ENCODE assay signal across 16 mouse cellular contexts in genomic region chr11:118156480-118157060, GRCm38 (mm10). TPM values are rescaled to one million over a fixed set of nuclear protein-coding genes. Genes with fewer than 3 reads are reported as not detected.
DNase-seq lines count a peak whose midpoint lies in the region; ATAC-seq and TF ChIP-seq lines count a peak whose summit lies in the region.
"Had no signal": no experiment of that assay in that cellular context is flagged by ENCODE, and none has a peak within 500 bp of the region (broad histone marks: within the 10 kb centered on the region; RNA-seq: fewer than 3 reads in every experiment).

No protein-coding gene starts in this region.

- no peak overlapping the region for H3K4me3 ChIP-seq in embryonic facial prominence, embryonic 15.5 days (replicated peaks)
- H3K4me3 ChIP-seq in stomach, embryonic 15.5 days (replicated peaks): no peak overlapping the region
- H3K4me3 ChIP-seq in layer of hippocampus, adult 2 months: no peak overlapping the region
- H3K4me3 ChIP-seq: forebrain, embryonic 13.5 days; heart, embryonic 10.5 days; left cerebral cortex, adult 2 months; liver, embryonic 12.5 days; midbrain, embryonic 10.5 days had no signal

- no peaks in the 10 kb centered on the region for H3K27me3 ChIP-seq in embryonic facial prominence, embryonic 15.5 days
- no peaks in the 10 kb centered on the region for H3K27me3 ChIP-seq in stomach, embryonic 15.5 days (replicated peaks)
- H3K27me3 ChIP-seq: forebrain, embryonic 13.5 days; liver, embryonic 12.5 days had no signal

- no peak for ATAC-seq in embryonic facial prominence, embryonic 15.5 days (ENCODE audit: insufficient number of reproducible peaks, low FRiP score, low TSS enrichment, low read depth)
- no peak for ATAC-seq in stomach, embryonic 15.5 days (ENCODE audit: insufficient read depth, low FRiP score, low read depth)
- ATAC-seq: forebrain, embryonic 13.5 days; hindbrain, embryonic 16.5 days; liver, embryonic 12.5 days had no signal

- H3K36me3 ChIP-seq in embryonic facial prominence, embryonic 15.5 days: peaks cover 5% of the 10 kb centered on the region; the same call in 1 of the 2 replicates
- no peaks in the 10 kb centered on the region for H3K36me3 ChIP-seq in stomach, embryonic 15.5 days
- H3K36me3 ChIP-seq: heart, embryonic 10.5 days; liver, embryonic 12.5 days; midbrain, embryonic 10.5 days had no signal

- peak overlapping the region; percentile 76 for H3K27ac ChIP-seq in embryonic facial prominence, embryonic 15.5 days (replicated peaks)
- 0 out of 2 replicates have a peak overlapping the region, but pooled peaks have one; percentile 6 for H3K27ac ChIP-seq in stomach, embryonic 15.5 days
- no peak overlapping the region for H3K27ac ChIP-seq in layer of hippocampus, adult 2 months
- H3K27ac ChIP-seq: forebrain, embryonic 13.5 days; heart, embryonic 10.5 days; left cerebral cortex, adult 2 months; liver, embryonic 12.5 days; midbrain, embryonic 10.5 days had no signal

- DNase-seq in kidney, adult 9 months: peak; percentile 34
- no peak for DNase-seq in kidney, adult 11 months
- DNase-seq in natural killer cell, adult 2 months (ENCODE audit: low spot score in 2 of 2): peak; percentile 55 to 91
- DNase-seq in testis, postnatal 14 days (ENCODE audit: low spot score): no peak
- DNase-seq in layer of hippocampus, adult 2 months (ENCODE audit: low spot score in 2 of 2): no peak
- DNase-seq in embryo, embryonic 10 days (ENCODE audit: low spot score): no peak
- DNase-seq: adrenal gland, postnatal 10 days; cerebellum, adult 9-11 months had no signal

- WGBS in embryonic facial prominence, embryonic 15.5 days: 62% methylated on average over 8 of the region's 8 CpGs
- WGBS in stomach, embryonic 15.5 days: 72% methylated on average over 8 of the region's 8 CpGs

- H3K4me1 ChIP-seq in embryonic facial prominence, embryonic 15.5 days: peaks cover 16% of the 10 kb centered on the region
- no peaks in the 10 kb centered on the region for H3K4me1 ChIP-seq in stomach, embryonic 15.5 days
- H3K4me1 ChIP-seq: forebrain, embryonic 13.5 days; midbrain, embryonic 10.5 days had no signal

- H3K4me2 ChIP-seq in embryonic facial prominence, embryonic 15.5 days (replicated peaks): no peak overlapping the region
- H3K4me2 ChIP-seq in stomach, embryonic 15.5 days: no peak overlapping the region
- H3K4me2 ChIP-seq: forebrain, embryonic 13.5 days; liver, embryonic 12.5 days had no signal

- no peak overlapping the region for H3K9ac ChIP-seq in embryonic facial prominence, embryonic 15.5 days
- no peak overlapping the region for H3K9ac ChIP-seq in stomach, embryonic 15.5 days
- H3K9ac ChIP-seq: forebrain, embryonic 13.5 days; liver, embryonic 12.5 days had no signal

- no peak for TF ChIP-seq CTCF in layer of hippocampus, adult 2 months (conservative IDR thresholded peaks at IDR 0.05)

- H3K9me3 ChIP-seq in embryonic facial prominence, embryonic 15.5 days (replicated peaks): no peaks in the 10 kb centered on the region
- no peaks in the 10 kb centered on the region for H3K9me3 ChIP-seq in stomach, embryonic 15.5 days
- H3K9me3 ChIP-seq: heart, embryonic 10.5 days; liver, embryonic 12.5 days had no signal

RNA-seq across cellular contexts. Expression of gene Dnah17, which starts 26.1 kb away (rescaled TPM):
- polyA plus RNA-seq in embryonic facial prominence, embryonic 15.5 days (2015; fragmentation: Nextera tagmentation; extraction: Ambion mirVana): 0.17 and 0.21 TPM in 2 replicates
- 0.10 and 0.15 TPM in 2 replicates for polyA plus RNA-seq in stomach, embryonic 15.5 days (2015; fragmentation: Nextera tagmentation; extraction: Ambion mirVana)
- under 1 TPM; 0.07 to 0.15 TPM for total RNA-seq in layer of hippocampus, adult 2 months (2021)

Comparison
In these comparisons a context has a peak if more than half of its experiments do, and no peak if none do; other contexts are left out.
1. DNase-seq: peak in kidney, adult 9 months (single experiment) and natural killer cell, adult 2 months (2 of 2); none in kidney, adult 11 months (single experiment), testis, postnatal 14 days (single experiment), layer of hippocampus, adult 2 months (0 of 2) and embryo, embryonic 10 days (single experiment).